Mouse (Mus musculus) stomach, postnatal 0 days (tissue): ENCODE measurements around the gene Rbks.

ENCODE experiments used
- CTCF ChIP-seq: IDR thresholded peaks from 2 replicates; pipeline ENCODE4 v1.5.1; 2016; ENCODE audit warnings: antibody characterized with exemption, low read depth, mild to moderate bottlenecking, moderate library complexity
- EP300 ChIP-seq: optimal IDR thresholded peaks from 2 replicates; pipeline ENCODE3; 2016; ENCODE audit warnings: antibody characterized with exemption

DNA sequence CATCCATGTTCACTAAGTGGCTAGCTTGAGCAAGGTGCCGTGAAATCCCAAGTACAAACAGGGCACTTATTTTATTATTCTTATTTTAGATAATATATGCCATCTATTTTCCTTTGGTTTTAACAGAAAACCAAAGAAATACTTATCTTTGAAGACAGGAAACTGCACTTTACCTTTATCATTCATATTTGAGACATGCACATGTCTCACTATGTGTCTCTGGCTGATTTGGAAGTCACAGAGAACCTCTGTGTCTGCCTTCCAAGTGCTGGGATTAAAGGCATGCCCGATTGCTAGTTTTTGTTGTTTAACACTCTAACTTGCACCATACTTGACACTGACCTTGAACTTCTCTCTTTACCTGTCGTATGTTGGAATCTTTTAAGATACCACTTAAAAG is 9.5 kb downstream of the Rbks start:
- TF ChIP-seq EP300: no peak
- no peak for TF ChIP-seq CTCF
